Mouse (Mus musculus) left cerebral cortex, postnatal 10 days (tissue): Measurements from ENCODE around the gene Ms4a10. TPM values are rescaled to one million over a fixed set of nuclear protein-coding genes. Genes with fewer than 3 reads are reported as not detected.

ENCODE experiments used
- DNase-seq, 2 experiments: peaks; one replicate each; pipeline ENCODE4 v3.0.0; 2021 to 2022; ENCODE audit warnings: low spot score in 2 of 2, mixed read lengths in 1 of 2; ENCODE audit errors: extremely low spot score in 1 of 2
- intact Hi-C: fragments of 180-260 bp; cut with DNase I; formaldehyde crosslinking; loops from one replicate; pipeline ENCODE4 v1.15.1; 2025
- total RNA-seq, 2 experiments: library from RNA; stranded (reverse); gene quantifications; 2 replicates each; pipeline ENCODE4 v1.2.3; 2021

The Ms4a10 gene
- total RNA-seq, 2 experiments from 2014 or later: not detected

DNA sequence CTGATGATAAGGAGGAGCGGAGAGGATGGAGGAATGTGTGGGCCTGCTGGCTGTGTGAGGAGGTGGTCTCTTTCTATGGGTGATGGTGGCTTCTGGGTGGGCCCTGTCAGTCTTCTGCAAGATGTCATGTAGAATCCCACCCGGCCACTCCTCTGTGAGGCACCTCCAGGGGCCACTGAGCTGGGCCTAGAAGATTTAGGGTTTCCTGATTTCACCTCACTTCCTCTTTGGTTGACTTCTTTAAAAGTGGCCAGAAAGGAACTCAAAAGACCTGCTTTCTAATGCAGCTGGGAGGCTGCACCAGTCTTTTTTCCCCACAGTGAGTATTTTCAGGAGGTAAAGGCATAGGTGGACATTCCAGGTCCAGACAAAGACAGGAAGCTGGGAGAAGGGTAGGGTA lies 43.8 kb downstream of the Ms4a10 start:
- intact Hi-C loops: no loop called here
- no peak for DNase-seq

DNA sequence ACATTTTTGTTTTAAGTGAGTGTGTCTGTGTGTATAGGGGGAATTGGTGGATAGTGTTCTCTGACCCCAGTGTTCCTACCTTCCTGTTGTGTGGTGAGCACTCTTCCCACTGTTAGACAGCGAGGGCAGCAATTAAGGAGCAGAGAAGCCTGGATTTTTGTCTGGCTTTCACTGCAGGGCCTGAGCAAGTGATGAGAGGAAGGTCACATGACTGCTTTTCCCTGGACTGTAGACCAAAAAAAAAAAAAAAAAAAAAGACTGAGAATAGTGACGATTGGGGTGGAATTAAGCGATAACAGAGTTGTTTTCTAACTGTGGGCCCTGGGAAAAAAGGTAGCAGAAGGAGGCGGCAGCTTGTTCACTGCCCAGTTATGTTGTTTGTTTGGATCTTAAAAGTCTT lies 47.8 kb downstream of the Ms4a10 start:
- DNase-seq: no peak
- intact Hi-C loops: no loop called here

- DNase-seq: no peak
- intact Hi-C loops: no loop called here
These were observed 48.3 kb downstream of the Ms4a10 start for GRCm38 (mm10) chr19:10926123-10926621.

DNA sequence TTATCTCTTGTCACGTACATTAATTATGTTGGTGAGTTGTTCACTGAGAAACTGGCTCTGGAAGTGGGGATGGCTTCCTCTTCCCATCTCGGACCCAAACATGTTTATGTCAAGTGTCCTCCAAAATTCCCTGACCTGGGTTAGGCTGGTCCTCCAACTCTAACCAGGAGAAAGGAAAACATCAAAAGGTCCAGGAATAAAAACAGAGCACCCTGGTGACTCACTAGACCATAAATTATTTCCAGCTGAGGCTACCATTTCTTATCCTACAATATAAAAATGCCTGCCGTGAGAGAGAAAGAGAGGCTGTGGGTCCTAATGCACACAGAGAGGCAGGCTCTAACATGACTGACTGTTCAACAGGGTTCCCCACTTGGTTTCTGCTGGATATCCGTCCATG lies 50.2 kb downstream of the Ms4a10 start:
- DNase-seq: no peak
- intact Hi-C loops: no loop called here

GRCm38 (mm10) chr19:10921058-10921457 lies 53.4 kb downstream of the Ms4a10 start:
- intact Hi-C loops: no loop called here
- no peak for DNase-seq

GRCm38 (mm10) chr19:10920532-10920931 lies 53.9 kb downstream of the Ms4a10 start, which contains the start of gene Zp1:
TSS of gene Zp1 (minus strand) at chr19:10920632.
- no peak for DNase-seq
- intact Hi-C loops: no loop called here

- intact Hi-C loops: no loop called here
These were observed 56.0 kb downstream of the Ms4a10 start for GRCm38 (mm10) chr19:10918321-10918991.

GRCm38 (mm10) chr19:10916506-10916905 lies 58.0 kb downstream of the Ms4a10 start:
- intact Hi-C loops: no loop called here

More at GRCm38 (mm10) chr19:10918321-10918991, 56.0 kb downstream of the Ms4a10 start:
- DNase-seq: no peak

GRCm38 (mm10) chr19:10914870-10915269 lies 59.6 kb downstream of the Ms4a10 start:
- intact Hi-C loops: no loop called here
- DNase-seq: no peak

More at GRCm38 (mm10) chr19:10916506-10916905, 58.0 kb downstream of the Ms4a10 start:
- no peak for DNase-seq

DNA sequence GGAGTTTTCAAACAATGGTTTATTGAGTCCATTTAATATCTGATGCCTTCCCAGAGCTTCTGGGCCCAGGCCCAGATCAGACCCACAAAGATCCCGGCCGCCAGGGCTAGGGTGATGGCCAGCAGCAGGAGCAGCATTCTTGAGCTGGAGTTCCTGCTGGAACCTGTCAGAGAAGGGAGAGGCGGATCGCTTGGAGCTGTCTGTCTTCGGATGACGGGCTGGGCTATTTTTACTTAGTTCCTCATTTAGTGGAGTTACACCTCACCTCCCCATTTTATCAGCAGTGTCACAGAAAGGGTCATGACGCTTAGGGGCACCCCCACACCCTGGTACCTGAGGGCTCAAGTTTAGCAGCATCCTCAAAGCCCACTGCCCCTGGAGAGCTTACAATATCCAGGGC lies 60.2 kb downstream of the Ms4a10 start:
- no peak for DNase-seq
- intact Hi-C loops: no loop called here

Other genes starting within 250 kb of the Ms4a10 start
- gene Cd5, start 235.7 kb downstream of the Ms4a10 start, total RNA-seq: under 1 TPM in 1 of 2 experiments, not detected in 1; 0.30 TPM
- gene Cd6, start 144.6 kb downstream of the Ms4a10 start, total RNA-seq: under 1 TPM; 0.19 to 0.20 TPM
- gene Slc15a3, start 134.9 kb downstream of the Ms4a10 start, total RNA-seq: 1 to 10 TPM; 1.1 to 1.6 TPM
- gene Tmem132a, start 104.7 kb downstream of the Ms4a10 start, total RNA-seq: 100 to 1,000 TPM; 272 to 282 TPM
- gene Tmem109, start 92.7 kb downstream of the Ms4a10 start, total RNA-seq: 10 to 100 TPM; 38.3 to 43.9 TPM
- gene Prpf19, start 79.4 kb downstream of the Ms4a10 start, total RNA-seq: 100 to 1,000 TPM; 198 to 199 TPM
- not detected for gene Zp1, start 54.0 kb downstream of the Ms4a10 start, total RNA-seq
- gene Ptgdr2, start 37.5 kb downstream of the Ms4a10 start, total RNA-seq: under 1 TPM; 0.21 to 0.34 TPM
- 10 to 100 TPM in 1 of 2 experiments, 1 to 10 TPM in 1; 9.6 to 10.2 TPM for gene Ccdc86, start 25.4 kb downstream of the Ms4a10 start, total RNA-seq
- gene Ms4a15, start 18.6 kb upstream of the Ms4a10 start, total RNA-seq: not detected
- not detected for gene Ms4a18, start 43.4 kb upstream of the Ms4a10 start, total RNA-seq
- gene Ms4a8a, start 106.4 kb upstream of the Ms4a10 start, total RNA-seq: under 1 TPM in 1 of 2 experiments, not detected in 1; 0.43 TPM
- gene 1700017D01Rik, start 156.2 kb upstream of the Ms4a10 start, total RNA-seq: not detected
- not detected for gene 1700025F22Rik, start 190.7 kb upstream of the Ms4a10 start, total RNA-seq
- gene Ms4a13, start 222.1 kb upstream of the Ms4a10 start, total RNA-seq: not detected